Mouse (Mus musculus): ENCODE measurements around the gene Yme1l1.

The Yme1l1 gene

DNA sequence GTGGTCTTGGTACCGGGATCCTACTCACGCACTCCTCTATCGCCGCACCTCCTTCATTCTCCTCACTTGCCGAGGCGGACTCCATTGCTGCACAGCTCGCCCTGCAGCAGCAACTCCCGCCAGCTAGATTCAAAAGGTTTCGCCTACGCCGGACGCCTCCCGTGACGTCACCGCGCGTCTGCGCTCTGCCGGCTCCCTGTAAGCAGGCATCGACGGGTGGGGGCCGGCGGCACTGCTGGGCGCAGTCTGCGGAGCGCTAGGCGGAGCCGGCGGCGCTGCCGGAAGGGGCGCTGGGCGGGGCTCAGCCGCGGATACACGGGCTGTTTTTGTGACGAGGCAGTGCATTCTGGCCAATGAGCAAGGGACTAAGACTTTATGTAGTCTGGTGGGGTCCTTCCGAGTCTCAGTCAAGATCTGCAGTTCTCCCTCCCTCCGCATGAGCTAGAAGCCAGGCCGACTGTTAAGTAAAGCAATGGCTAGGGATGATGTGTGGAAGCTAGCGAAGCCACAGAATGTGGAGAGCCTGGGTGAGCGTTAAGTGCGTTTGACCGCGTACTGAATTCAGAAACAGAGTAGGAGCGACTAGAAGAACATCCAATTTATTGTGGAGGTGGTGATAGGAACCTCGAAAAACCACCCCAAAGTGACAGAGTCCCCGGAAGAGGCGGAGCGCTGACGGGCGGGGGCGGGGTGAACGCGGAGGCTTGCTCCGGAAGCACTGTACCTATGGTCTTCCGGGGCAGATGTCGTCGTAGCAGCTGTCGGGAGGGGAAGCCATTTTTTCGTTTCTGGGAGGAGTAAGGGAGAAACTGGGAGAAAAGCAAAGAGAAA is at the start of gene Yme1l1, which contains the start of gene Mastl:
Gene Yme1l1 (plus strand): TSS at position 593 of the 831 bp plus-strand sequence.
Gene Mastl (minus strand): TSS at position 248 of the 831 bp plus-strand sequence.
- peak; percentile 97 for DNase-seq

DNA sequence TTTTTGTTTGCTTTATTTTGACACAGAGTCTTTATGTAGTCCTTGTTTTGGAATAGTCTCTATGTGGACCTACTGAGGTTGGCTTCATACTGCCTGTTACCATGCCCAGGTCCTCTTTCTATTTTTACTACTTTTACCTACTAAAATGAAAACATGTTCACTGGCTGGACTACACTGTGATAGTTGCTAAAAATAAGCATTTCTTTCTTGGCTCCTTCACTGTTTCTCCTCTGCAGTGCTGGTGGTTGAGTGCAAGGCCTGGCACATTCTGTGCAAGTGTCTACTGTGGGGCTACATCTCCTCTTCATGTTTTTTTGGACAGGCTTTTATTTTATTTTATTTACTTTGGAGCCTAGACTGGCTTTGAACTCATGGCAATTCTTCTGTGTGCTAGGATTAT is 36.6 kb upstream of the Yme1l1 start:
- no peak for DNase-seq

DNA sequence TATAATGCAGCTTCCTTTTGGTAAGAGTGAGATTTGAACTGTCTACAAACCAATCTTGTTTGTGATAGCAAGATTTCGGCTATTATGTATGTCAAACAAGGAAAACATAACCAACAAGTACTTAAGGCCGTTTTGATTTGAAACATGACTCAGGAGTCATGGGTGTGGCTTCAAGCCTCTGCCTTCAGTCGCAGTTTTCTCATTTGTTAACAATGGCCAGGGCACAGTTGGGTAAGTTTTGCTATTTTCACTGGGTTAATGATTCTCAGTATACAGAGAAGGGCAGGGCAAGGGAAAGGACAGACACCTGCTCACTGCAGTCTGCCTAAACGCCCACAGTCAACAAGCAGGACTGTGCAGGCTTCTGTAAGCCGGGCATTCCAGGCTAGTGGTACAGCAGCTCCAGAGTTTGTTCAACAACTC is 959 bp upstream of the Yme1l1 start:
- no peak for DNase-seq

DNA sequence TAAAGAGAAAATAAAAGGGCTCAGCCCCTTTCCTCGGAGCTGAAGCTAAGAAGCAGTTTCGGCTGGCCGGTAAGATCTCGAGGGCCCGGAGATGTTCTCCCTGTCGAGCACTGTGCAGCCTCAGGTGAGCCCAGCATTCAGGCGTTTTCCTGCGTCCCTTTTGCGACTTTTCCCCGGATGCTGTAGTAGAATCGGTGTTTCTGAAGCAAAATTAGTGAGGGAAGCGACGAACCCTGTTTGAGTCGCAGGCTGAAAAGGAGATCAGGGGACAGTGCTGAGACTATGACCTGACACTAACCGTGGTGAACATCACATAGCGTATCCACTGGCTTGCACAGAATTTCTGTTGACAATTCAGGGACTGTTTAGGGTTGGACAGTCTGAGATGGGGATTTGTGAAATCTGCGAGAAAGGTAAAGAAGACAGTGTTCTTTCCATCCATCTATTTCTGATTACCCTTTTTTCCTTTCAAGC is 476 bp downstream of the Yme1l1 start:
- DNase-seq, result no peak

- DNase-seq, result no peak
Observed at GRCm38 (mm10) chr2:23172305-23172704, 16.1 kb downstream of the Yme1l1 start.

GRCm38 (mm10) chr2:23194366-23194765 is 38.2 kb downstream of the Yme1l1 start:
- DNase-seq, result no peak

- DNase-seq, result no peak
Observed at GRCm38 (mm10) chr2:23201034-23201433, 44.9 kb downstream of the Yme1l1 start.

DNA sequence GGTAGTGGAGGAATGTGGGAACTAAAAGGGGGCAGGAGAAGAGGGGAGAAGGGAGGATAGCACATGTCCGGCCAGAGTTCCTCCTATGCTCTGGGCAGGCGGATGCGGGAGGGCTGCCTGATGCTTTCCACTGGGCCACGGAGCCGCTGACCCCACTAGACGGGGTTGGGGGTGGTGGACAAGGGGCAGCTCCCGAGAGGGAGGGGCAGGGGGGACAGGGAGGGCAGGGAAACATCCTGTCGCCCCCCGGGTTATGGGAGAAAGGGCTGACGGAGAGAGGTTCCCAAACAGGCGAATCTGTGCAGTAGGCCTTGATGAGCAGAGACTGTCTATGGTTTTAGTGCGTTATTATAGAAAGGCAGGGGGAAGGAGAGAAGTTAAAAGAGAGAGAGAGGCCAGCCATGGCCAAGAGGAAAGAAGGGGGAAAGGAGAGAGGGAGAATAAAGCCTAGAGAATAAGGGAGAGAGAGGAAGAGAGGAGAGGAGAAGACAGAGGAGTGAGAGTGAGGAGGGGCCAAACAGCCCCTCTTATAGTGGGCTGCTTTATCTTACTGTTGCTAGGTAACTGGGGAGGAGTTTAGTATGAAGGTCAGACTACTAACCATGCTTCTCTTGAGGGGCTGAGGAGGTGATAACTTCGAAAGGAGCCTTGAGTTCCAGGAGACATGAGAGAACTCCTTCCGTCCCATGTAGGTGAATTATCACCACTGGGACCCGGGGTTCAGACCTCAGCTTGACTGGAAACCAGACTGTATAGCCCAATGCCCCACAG is 46.9 kb downstream of the Yme1l1 start:
- DNase-seq, result no peak

GRCm38 (mm10) chr2:23207070-23207526 is 50.9 kb downstream of the Yme1l1 start, which contains the start of gene 4931423N10Rik:
Gene 4931423N10Rik (plus strand): TSS chr2:23207476.
- no peak for DNase-seq

- DNase-seq, result no peak
Observed at GRCm38 (mm10) chr2:23213661-23214060, 57.5 kb downstream of the Yme1l1 start.

DNA sequence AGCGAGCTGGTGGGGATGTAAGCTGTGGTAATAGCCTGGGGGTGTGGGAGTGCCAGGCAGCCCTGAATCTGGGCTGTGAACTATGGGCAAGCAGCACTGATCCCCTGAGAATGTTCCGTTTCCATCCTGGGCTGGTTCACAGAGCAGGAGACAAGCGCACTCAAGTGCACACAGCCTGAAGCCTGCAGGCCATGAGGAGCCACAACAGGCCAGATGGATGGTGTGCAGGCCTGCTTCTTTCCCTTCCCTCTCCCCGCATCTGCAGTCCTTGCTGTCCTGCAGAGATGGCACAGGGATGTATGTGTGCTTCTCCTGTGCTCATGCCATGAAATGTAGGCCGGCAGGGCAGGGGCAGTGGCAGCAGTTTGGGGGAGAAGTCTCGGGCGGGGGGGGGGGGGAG is 69.0 kb downstream of the Yme1l1 start:
- no peak for DNase-seq

- no peak for DNase-seq
Observed at GRCm38 (mm10) chr2:23228463-23228862, 72.3 kb downstream of the Yme1l1 start.

- peak; percentile 4 for DNase-seq
Observed at GRCm38 (mm10) chr2:23234065-23234773, 78.0 kb downstream of the Yme1l1 start.

Measured in right cerebral cortex, postnatal 4 days (tissue).